Mouse (Mus musculus): ENCODE data around the gene Smyd3. TPM values are rescaled to one million over a fixed set of nuclear protein-coding genes. Genes with fewer than 3 reads are reported as not detected.
A peak's percentile ranks its signal among the peaks of the same experiment; 100 is the strongest.

Smyd3 gene
- total RNA-seq, 2 experiments from 2014 or later: 19.8 to 22.9 TPM

DNA sequence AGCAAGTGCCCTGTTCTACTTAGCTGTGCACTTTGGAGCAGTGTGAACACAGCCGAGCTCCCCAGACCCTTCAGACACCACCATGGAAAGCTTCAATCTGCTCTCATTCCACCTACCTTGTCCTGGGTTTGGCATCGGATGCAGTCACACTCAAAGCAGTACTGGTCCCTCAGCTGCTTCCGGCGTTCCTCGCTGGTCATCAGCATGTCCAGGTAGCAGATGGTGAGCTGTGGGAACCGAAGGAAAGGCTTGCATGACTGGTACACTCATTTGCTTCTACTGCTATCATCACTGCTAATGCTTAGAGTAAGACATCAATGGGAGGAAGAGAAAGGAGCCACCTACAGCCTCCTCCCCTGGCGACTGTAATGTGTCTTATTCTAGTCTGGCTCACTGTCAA, 431.6 kb downstream of the Smyd3 start:
- ATAC-seq (replicated peaks; ENCODE audit: poor library complexity): no peak

- no peak for ATAC-seq (replicated peaks; ENCODE audit: poor library complexity)
Measured at GRCm38 (mm10) chr1:179083098-179083497, 434.7 kb downstream of the Smyd3 start.

GRCm38 (mm10) chr1:179073846-179074245, 444.0 kb downstream of the Smyd3 start:
- ATAC-seq (replicated peaks; ENCODE audit: poor library complexity): no peak

DNA sequence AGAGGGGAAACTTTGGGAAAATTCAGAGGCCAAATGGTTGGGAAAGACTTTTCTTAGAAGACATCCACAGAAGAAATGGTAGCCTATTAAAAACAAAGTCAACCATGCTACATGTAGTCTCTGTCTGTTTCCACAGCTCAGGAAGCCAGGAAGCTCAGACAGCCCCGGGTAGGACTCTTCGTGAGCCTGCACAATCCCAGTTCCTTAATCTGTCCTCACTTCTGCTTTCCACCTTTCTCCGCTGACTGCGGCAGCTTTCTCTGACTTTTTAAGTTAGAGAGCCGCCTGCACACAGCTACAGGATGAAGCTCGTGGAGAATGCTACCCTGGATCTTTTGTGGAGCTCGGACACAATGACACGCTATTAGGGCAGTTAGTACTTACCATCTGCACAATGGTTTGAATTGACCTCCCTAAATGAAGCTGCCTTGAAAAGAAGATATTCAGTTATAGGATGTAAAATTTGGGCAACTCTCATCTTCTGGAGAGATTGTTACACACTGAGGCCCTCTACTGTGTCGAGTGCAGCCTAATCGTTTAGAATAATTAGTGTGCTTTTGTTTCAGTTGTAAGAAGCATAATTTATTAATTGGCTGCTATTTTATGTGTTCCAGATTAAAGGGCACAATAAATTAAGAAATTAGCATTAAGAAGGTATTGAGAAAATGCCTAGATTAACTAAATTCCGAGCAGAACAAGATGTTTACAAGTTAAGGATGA, 444.7 kb downstream of the Smyd3 start:
- peak; percentile 87 for ATAC-seq (replicated peaks; ENCODE audit: poor library complexity)

DNA sequence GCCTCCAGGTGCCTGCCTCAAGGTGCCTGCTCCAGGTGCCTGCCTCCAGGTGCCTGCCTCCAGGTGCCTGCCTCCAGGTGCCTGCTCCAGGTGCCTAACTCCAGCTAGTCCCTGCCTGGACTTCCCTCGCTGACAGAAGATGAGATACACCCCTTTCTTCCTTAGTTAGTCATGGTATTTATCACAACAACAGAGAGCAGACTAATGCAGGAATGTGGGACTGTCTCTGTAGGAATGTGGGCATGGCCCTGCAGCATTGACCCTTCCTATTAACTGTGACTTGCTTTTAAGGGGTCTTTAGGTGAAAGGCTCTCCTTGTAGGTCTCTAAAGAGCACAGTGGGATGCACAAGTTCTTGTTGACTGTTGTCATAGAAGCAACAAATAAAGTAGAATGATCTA, 445.4 kb downstream of the Smyd3 start:
- no peak for ATAC-seq (replicated peaks; ENCODE audit: poor library complexity)

DNA sequence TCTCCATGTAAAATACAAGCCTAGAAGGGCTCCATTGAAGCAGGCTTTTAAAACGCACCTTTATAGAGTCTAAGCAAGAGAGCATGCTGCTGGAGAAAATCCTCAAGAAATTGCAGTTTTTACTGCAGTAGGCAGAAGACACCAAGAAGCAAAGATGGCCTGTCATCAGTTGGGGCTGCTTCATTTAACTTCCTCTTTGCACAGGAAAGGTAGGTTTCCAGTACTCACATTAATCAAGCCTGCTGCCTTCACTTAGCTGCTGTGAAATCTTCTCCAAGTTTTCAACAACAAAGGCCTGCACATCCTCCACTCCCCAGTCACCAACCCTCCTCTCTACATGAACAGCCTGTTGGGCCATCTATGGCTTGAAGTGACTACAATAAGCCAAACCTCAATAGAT, 448.9 kb downstream of the Smyd3 start:
- peak; percentile 48 for ATAC-seq (replicated peaks; ENCODE audit: poor library complexity)

GRCm38 (mm10) chr1:179065294-179065601, 452.6 kb downstream of the Smyd3 start:
- no peak for ATAC-seq (replicated peaks; ENCODE audit: poor library complexity)

DNA sequence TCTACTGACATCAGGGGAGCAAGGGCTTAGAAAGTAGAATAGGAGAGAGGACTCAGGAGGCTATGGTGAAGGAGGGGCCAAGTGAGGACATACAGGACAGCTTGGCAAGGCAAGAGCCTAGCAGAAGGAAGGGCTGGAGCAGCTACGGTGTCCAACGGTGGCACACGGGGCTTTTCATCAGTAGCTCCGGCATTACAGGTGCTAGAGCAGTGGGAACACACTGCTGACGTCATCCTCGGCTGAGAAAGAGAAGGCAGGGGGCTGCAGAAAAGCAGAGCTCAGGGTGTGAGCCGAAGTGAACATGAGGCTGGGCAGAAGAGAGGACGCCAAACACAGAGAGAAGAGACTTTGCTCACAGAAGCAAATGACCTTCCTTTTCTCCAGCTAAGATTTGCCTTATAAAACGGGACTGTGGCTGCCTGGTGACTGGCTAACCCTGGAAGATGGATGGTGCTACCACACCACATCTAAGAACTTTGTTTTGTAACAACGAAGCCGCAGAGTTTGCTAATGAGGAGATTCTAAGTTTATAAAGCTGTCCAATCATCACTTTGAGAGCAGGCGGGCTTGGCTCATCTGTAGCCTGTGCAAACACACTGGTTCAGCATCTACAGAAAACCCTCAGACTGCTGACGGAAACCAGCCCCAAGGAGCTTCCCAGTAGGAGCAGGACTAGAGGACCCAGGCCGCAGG, 453.1 kb downstream of the Smyd3 start:
- ATAC-seq (replicated peaks; ENCODE audit: poor library complexity): no peak

DNA sequence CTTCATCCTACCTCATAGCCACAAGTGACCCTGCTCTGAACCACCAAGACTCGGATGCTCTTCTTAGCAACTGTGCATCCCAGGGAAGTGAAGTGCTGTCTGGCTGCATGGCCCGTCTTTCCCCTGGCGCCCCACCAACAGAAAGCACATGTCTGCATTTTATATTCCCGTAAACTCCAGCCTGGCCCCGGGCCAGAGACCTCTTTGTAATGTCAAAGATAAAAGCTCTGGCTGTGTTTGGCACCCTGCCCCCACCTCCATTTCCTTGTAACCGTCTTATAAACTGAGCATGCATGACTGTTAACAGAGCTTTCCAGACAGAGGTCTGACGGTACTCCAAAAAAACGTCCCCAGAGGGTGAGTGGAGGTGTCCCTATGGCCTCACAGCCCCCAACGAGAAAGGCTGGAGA, 456.1 kb downstream of the Smyd3 start:
- ATAC-seq (replicated peaks; ENCODE audit: poor library complexity): peak; percentile 50

DNA sequence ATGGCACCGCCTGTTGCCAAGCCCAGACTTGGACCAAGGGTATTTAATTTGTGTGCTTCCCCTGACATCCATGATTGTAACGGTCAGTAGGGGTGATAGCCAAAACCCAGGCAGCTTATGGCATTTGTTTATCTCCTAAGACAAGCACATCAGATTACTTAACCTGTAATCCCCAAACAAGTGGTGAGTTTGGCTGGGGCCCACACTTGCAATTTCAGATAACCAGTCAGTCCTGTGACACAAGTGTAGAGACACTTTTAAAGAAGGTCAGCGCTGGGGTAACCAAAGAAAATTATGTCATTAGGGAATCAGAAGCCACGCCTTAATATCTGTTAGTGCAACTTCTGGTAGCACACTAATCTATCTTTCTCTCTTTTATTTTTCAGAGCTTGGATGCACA, 456.8 kb downstream of the Smyd3 start:
- ATAC-seq (replicated peaks; ENCODE audit: poor library complexity): peak; percentile 63

DNA sequence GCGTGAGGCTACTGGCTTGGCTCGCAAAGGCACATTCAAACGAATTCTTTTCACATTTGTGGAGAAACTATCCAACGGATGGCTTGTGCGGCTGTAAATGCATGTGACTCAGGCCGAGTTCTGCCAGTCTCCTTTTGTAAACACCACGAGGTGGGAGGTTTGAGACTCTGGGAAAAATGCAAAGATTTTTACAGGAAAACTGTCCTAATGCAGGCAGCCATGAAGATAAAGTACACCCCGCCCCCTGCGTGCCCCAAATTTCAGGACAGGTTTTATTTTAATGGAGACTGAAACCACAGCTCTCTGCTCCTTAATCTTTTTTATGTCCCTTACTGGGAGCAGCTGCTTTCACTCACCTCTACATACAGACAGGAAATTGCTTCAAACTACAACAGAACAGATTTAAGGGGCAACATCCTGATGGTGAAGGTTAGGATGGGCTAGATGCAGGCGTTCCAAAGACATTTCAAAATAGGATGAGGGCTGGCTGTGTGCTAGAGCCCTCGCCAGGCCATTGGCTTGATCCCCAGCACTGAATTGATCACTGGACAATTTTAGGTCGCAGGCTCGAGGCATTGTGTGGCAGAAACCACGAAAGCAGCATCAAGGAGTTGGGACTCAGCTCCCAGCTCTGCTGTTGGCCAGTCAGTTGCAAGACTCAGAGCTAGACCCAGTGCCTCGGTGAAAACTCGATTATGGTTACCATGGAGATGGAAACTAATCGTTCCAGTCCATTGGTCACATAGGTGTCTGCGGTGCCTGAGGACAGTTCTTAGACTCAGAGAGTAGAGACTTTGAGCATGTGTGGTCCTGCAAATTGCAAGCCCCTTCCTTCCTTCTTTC, 457.5 kb downstream of the Smyd3 start:
- peak; percentile 24 for ATAC-seq (replicated peaks; ENCODE audit: poor library complexity)

- no peak for ATAC-seq (replicated peaks; ENCODE audit: poor library complexity)
Measured at GRCm38 (mm10) chr1:179059286-179060112, 458.3 kb downstream of the Smyd3 start.

GRCm38 (mm10) chr1:179058675-179059074, 459.2 kb downstream of the Smyd3 start:
- ATAC-seq (replicated peaks; ENCODE audit: poor library complexity): no peak

GRCm38 (mm10) chr1:179055760-179056159, 462.1 kb downstream of the Smyd3 start:
- ATAC-seq (replicated peaks; ENCODE audit: poor library complexity): peak; percentile 85

DNA sequence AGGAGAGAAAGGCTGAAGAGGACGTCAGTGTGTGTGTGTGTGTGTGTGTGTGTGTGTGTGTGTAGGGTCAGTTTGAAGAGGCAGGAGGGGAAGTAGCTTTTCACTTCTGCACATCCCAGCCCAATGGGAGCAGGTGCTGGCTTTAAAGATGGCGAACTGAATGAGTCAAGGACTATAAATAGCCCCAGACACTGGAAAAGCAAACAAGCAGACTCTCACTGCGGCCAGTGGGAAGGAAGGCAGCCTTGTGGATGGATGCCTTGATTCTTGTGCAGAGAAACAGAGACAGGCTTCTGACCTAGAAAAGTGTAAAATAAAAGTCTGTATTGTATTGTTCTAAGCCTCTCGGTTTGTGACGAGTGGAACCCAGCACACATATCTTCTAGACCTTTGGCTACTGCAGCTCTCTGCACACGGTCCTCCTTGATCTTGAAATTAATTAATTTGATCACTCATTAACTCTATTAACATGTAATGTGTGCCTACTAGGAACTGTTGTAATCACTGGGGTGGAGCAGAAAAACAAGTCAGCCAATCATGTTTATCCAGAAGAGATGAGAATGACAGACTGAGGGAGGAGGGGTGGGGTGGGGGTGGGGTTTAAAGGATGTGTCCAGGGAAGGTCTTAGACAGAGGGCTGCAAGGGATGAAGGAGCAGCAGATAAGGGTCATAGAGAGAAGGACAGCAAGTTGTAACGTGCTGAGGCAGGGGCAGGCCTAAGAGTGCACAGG, 463.3 kb downstream of the Smyd3 start:
- peak; percentile 38 for ATAC-seq (replicated peaks; ENCODE audit: poor library complexity)

DNA sequence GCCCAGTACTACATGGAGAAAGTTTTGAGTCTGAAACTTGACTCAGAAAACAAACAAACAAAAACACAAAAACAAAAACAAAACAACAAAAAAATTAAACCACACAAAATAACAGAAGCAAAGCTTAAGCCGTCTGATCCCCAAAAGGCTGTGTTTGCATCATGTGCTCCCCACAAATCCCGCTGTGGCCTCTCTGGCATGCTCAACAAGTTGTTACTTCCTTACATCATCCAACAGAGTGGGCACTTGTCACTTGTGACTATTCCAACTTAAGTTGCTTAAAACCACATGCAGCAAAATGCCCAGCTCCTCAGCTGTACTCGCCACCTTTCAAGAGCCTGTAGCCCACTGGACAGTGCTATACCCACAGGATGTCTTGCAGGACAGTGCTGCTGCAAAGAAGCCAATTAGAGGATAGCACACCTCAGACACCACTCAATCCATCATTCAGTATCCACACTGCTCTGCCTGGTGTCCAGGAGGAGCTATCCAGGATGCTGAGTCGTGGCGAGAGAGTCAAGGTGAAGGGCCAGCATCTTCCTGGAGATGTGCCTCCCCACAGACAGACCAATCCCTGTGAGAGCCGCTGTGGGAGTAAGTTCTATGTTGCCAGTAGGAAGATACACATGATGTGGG, 465.2 kb downstream of the Smyd3 start:
- no peak for ATAC-seq (replicated peaks; ENCODE audit: poor library complexity)

- ATAC-seq (replicated peaks; ENCODE audit: poor library complexity): no peak
Measured at GRCm38 (mm10) chr1:179047931-179048596, 469.8 kb downstream of the Smyd3 start.

- peak; percentile 81 for ATAC-seq (replicated peaks; ENCODE audit: poor library complexity)
Measured at GRCm38 (mm10) chr1:179045856-179046714, 471.8 kb downstream of the Smyd3 start.
